Mouse (Mus musculus): Measurements from ENCODE around the gene Sort1.

DNA sequence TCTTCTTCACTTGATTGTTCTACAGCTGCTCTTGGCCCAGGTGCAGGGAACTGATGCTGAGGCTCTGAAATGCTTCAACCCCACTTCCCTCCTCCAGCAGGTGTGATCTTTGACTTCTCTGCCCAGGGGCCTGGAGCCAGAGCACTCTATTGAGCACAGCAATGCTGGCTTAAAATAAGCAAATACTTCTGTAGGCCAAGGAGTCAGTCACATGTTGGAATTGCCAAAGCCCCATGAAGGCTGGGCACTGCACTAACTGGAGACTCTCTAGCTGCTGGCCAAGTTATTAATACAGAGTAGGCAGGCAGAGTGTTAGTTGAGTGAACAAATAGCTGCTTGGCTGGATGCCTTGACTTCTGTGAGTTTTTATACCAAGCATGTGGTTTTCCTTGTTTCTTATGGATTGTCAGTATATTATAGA lies 27.0 kb downstream of the Sort1 start:
- no peak for TF ChIP-seq POLR2AphosphoS5 (IDR thresholded peaks at IDR 0.05; ENCODE audit: insufficient replicate concordance, low read depth, low read length)
- no peak for TF ChIP-seq TAL1 (conservative IDR thresholded peaks at IDR 0.05; ENCODE audit: low read depth, low read length)
- no peak for TF ChIP-seq CTCF (IDR thresholded peaks at IDR 0.05; ENCODE audit: low read depth, low read length)
- TF ChIP-seq GATA1 (IDR thresholded peaks at IDR 0.05; ENCODE audit: borderline replicate concordance, low read length), result no peak
- TF ChIP-seq GATA2 (IDR thresholded peaks at IDR 0.05; ENCODE audit: borderline replicate concordance, low read depth, low read length), result no peak

Measured in G1E (cell line).